Mouse (Mus musculus) forebrain, embryonic 10.5 days (tissue): ENCODE data around the gene Ascc2. TPM values are rescaled to one million over a fixed set of nuclear protein-coding genes. Genes with fewer than 3 reads are reported as not detected.
"Not testable (repeated sequence)": the region's sequence is repeated elsewhere in the genome, so short reads cannot be mapped to it uniquely, and the experiment has no call there.

ENCODE experiments used
- DNase-seq: peaks from one replicate; pipeline ENCODE4 v3.0.0-alpha.2; 2017; ENCODE audit warnings: low spot score; ENCODE audit errors: extremely low spot score
- H3K27ac ChIP-seq: fragments of 300-500 bp; sonication (generic); 2 replicates; pipeline ENCODE4 v1.5.1; 2016; ENCODE audit warnings: mild to moderate bottlenecking
- H3K27me3 ChIP-seq: fragments of 300-500 bp; sonication (generic); 2 replicates; pipeline ENCODE4 v1.6.1; 2016; ENCODE audit warnings: mild to moderate bottlenecking; ENCODE audit not compliant: poor library complexity, severe bottlenecking
- H3K36me3 ChIP-seq: fragments of 300-500 bp; sonication (generic); replicated peaks from 2 replicates; pipeline ENCODE4 v1.6.1; 2016; ENCODE audit warnings: mild to moderate bottlenecking, moderate library complexity
- H3K4me1 ChIP-seq: fragments of 300-500 bp; sonication (generic); 2 replicates; pipeline ENCODE4 v1.6.1; 2016
- H3K4me3 ChIP-seq: fragments of 300-500 bp; sonication (generic); 2 replicates; pipeline ENCODE4 v1.5.1; 2016; ENCODE audit warnings: mild to moderate bottlenecking, moderate library complexity
- H3K9me3 ChIP-seq: fragments of 300-500 bp; sonication (generic); 2 replicates; pipeline ENCODE4 v1.6.1; 2016; ENCODE audit warnings: mild to moderate bottlenecking, moderate library complexity
- WGBS: fragments of 180-500 bp; shearing (Covaris S2); methylation state at CpG from one replicate; pipeline ENCODE4 v1.1.7; 2016; 5-methylcytosine and 5-hydroxymethylcytosine counted together
- polyA plus RNA-seq: library from polyadenylated mRNA; unstranded; fragments of >200 nt; fragmentation: Nextera tagmentation; extraction: Ambion mirVana; gene quantifications from 2 replicates; pipeline ENCODE4 v1.2.1, GENCODE M21; 2016

Gene Ascc2
- polyA plus RNA-seq, 1 experiment from 2014 or later, result 38.1 TPM

DNA sequence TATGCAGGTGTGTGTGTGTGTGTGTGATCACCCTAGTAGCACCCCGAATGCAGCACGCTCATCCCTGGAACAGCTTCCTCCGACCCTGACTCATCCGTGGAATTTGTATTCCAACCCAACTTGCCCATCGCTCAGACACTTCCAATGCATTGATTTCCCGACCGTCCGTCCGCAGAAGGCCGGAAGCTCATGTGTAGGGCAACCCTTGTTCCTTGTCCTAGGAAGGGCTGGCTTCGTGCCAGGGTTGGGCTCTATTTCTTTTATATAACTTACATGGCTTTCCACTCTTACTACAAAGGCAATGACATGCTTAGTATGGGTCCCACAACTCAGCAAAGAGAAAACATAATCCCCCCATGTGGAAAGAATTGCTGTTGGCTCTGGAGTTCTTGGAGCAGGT lies 54.6 kb downstream of the Ascc2 start:
- no peaks in the 10 kb centered on the region for H3K4me1 ChIP-seq
- H3K9me3 ChIP-seq, result peaks cover 9% of the 10 kb centered on the region; the same call in 1 of the 2 replicates
- H3K36me3 ChIP-seq, result no peaks in the 10 kb centered on the region
- no peak overlapping the region for H3K4me3 ChIP-seq
- no peaks in the 10 kb centered on the region for H3K27me3 ChIP-seq
- WGBS, result 93% methylated on average over 11 of the region's 11 CpGs
- H3K27ac ChIP-seq, result no peak overlapping the region
- DNase-seq, result no peak

DNA sequence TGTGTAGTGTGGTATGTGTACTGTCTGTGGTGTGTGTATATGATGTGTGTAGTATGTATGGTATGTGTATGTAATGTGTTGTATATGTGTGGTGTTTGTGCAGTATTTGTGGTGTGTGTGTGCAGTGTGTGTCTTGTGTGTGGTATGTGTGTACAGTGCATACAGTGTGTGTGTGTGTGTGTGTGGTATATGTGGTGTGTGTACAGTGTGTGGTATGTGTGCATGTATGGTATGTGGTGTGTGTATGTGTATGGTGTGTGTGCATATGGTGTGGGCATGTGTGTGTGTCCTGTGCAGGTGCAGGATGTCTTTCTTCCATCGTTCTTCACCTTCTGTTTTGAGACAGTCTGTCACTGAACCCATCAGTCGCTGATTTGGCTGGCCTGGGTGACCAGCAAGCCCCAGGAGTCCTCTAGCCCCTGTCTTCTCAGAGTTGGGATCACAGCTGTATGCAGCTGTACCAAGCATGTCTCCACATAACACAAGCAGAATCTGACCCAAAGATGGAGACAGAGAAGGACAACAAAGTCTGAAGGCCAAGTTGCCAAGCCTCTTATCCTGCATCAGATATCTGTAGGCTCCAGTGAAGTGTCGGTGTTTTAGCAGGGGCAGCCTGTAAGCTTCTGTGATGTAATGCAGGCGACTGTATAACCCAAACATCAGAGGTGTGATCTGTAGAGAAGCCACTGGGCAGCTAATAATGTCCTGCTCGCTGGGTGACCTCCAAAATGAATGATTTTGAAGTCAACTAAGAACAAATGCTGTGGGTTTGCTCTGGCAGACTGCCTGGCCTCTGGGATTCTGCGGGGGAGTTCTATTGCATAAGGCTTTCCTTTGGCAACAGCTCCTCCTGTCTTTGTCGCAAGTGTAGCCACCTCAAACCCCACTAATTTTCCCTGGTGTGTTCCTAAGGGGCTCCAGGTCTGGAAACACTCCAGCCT lies 59.8 kb downstream of the Ascc2 start:
- Histone ChIP-seq H3K4me1 (no peaks in the 10 kb centered on the region), H3K27me3 (no peaks in the 10 kb centered on the region), H3K27ac (no peak overlapping the region), H3K36me3 (peaks cover 28% of the 10 kb centered on the region), H3K4me3 (no peak overlapping the region), H3K9me3 (peaks cover 9% of the 10 kb centered on the region; the same call in 1 of the 2 replicates)
- no peak for DNase-seq
- 69% methylated on average over 7 of the region's 7 CpGs for WGBS

DNA sequence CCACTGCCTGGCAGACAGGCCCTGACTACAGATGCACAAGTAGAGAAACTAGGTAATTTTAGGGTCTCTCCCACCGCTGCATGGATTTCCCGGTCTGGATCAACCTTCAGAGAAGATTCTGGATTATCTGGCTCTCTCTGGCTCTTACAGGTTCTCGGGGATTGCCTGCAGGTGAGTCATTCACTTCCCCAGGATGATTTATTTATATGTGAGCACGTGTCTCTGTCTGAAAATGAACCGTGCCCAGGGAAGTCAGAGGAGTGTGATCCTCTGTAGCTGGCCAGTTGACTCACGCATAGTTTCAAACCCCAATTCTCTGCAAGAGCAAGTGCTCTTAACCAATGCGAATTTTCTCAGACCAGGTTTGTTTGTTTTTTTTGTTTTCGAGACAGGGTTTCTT lies 63.2 kb downstream of the Ascc2 start:
- no peak overlapping the region for H3K4me3 ChIP-seq
- peaks cover 34% of the 10 kb centered on the region for H3K36me3 ChIP-seq
- WGBS, result 90% methylated on average over 8 of the region's 8 CpGs

DNA sequence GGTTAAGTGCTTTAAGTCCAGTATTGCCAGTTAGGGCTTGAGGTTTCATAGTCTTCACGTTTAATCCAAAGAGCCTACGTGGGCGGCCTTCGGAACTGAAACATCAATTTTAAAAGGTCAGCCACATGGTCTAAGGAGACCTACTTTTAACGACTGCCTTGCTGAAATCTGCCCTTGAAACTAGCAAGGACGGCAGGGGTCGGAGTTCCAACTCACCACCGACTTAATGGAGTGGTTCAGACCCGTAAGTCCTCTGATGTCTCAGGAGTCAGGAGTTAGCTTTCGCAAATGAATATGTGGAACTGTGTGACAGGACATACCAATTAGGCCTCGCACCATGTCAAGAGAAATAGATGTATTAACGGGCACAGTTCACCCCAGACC lies 66.1 kb downstream of the Ascc2 start:
- H3K4me3 ChIP-seq, result peak overlapping the region; percentile 73
- peak overlapping the region; percentile 90 for H3K27ac ChIP-seq
- H3K9me3 ChIP-seq, result no peaks in the 10 kb centered on the region
- DNase-seq, result no peak
- peaks cover 34% of the 10 kb centered on the region for H3K36me3 ChIP-seq
- peaks cover 18% of the 10 kb centered on the region for H3K4me1 ChIP-seq
- H3K27me3 ChIP-seq, result no peaks in the 10 kb centered on the region
- 5% methylated on average over 12 of the region's 12 CpGs for whole genome bisulfite sequencing

More for the DNA sequence above, 63.2 kb downstream of the Ascc2 start:
- Histone ChIP-seq H3K4me1 (peaks cover 18% of the 10 kb centered on the region), H3K27ac (no peak overlapping the region), H3K27me3 (no peaks in the 10 kb centered on the region), H3K9me3 (no peaks in the 10 kb centered on the region)
- no peak for DNase-seq

DNA sequence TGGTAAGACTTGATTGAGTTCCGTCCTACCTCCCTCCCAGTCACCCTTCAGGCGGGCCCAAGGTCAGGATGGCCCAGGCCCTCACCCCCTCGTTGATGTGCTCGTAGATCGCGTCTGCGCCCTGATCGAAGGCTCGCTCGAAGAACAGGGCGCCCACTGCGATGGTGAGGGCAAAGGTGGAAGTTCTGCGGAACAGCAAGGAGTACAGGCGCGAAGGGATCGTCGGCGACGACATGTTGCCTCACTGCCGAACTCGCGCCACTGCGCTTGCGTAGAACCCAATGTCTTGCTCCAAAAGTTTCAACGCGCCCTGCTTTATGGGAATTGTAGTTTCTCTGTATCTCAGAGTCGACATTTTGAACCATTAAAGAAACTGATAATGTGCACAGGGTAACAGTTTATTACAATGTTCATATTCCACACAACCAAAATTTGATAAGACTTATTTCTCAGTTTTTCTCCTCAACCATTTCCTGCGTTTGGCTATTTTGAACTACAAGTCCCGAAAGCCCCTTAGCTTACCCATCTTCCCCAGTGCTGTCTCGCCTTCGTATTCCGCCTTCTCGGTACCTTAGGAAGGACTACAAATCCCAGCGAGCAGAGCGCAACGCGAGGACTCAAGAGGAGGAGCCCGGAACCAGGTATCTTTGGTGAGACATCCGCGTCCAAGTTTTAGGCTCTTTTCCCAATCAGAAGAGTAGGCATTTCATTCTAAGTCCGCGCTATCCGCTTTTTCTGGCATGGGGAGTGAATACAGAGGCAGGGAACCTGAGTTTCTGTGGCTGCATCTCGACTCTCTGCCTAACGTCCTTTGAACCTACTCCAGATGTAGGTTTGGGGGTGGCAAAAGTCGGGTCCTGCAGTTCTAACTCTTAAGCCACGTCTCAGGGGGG lies 66.8 kb downstream of the Ascc2 start, which contains the start of the genes Uqcr10 and Zmat5:
Gene Uqcr10, minus strand, starts transcription at position 271 of the 893 bp plus-strand sequence.
Gene Zmat5, plus strand, starts transcription at position 607 of the 893 bp plus-strand sequence.
- H3K27ac ChIP-seq, result peak within 1 kb of the TSS; percentile 90
- DNase-seq, result peak; percentile 91
- H3K4me1 ChIP-seq, result peaks cover 18% of the 10 kb centered on the region
- under 1% methylated on average over 47 of the region's 47 CpGs for WGBS
- no peaks in the 10 kb centered on the region for H3K9me3 ChIP-seq
- peak within 1 kb of the TSS; percentile 73 for H3K4me3 ChIP-seq
- H3K36me3 ChIP-seq, result peaks cover 34% of the 10 kb centered on the region
- H3K27me3 ChIP-seq, result no peaks in the 10 kb centered on the region

DNA sequence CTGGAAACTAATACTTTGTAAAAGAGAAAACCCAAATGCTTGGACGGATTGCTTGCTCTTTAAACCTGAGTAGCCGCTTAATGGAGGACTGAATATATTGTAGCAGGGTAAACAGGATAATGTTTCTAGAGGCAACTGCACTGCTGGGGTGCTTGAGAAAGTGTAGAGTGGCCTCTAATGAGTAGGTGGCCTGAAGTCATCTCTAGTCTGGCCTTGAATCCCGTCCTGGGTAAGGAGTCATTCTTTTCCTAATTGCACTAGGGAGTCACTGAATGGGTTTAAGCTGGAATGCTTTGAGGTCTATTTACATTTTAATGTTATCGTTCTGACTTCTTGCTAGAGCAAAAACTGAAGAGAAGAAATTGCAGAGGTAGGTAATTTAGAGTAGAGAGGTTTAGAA lies 67.6 kb downstream of the Ascc2 start:
- no peaks in the 10 kb centered on the region for H3K9me3 ChIP-seq
- peak overlapping the region; percentile 90 for H3K27ac ChIP-seq
- no peak for DNase-seq
- peaks cover 18% of the 10 kb centered on the region for H3K4me1 ChIP-seq
- H3K27me3 ChIP-seq, result no peaks in the 10 kb centered on the region
- H3K4me3 ChIP-seq, result peak overlapping the region; percentile 73
- H3K36me3 ChIP-seq, result peaks cover 26% of the 10 kb centered on the region
- WGBS, result 11% methylated on average over 4 of the region's 4 CpGs

DNA sequence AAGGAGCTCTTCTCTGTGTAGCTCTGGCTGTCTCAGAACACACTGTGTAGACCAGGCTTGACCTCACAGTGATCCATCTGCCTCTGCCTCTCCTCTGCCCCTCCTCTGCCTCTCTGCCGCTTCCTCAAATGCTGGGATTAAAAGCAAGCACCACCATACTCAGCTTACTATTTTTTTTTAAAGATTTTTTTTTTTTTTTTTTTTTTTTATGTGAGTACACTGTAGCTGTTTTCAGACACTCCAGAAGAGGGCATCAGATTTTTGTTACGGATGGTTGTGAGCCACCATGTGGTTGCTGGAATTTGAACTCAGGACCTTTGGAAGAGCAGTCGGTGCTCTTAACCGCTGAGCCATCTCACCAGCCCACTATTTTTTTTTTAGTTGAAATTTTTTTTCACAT lies 72.6 kb downstream of the Ascc2 start:
- DNase-seq, H3K4me3 ChIP-seq, H3K27ac ChIP-seq, H3K9me3 ChIP-seq, H3K4me1 ChIP-seq, H3K36me3 ChIP-seq, H3K27me3 ChIP-seq: not testable (repeated sequence)
- 96% methylated on average over 4 of the region's 4 CpGs for WGBS

DNA sequence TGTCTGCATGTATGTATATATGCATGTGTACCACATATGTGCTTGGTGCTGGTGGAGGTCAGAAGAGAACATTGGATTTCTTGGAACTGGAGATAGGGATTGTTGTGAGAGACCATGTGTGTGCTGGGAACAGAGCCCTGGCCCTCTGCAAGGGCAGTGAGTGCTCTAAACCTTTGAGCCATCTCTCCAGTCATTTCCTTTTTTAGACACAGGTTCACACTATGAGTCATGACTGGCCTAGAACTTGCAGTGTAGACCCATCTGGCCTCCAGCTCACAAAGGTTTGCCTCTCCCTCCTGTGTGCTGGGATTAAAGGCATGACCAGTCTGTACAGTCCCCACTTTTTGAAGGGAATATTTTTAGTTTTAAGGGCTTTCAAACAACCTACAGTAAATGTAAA lies 75.3 kb downstream of the Ascc2 start:
- no peak overlapping the region for H3K4me3 ChIP-seq
- H3K27ac ChIP-seq, result no peak overlapping the region
- no peak for DNase-seq
- no peaks in the 10 kb centered on the region for H3K4me1 ChIP-seq
- no peaks in the 10 kb centered on the region for H3K27me3 ChIP-seq
- H3K9me3 ChIP-seq, result no peaks in the 10 kb centered on the region
- H3K36me3 ChIP-seq, result no peaks in the 10 kb centered on the region

DNA sequence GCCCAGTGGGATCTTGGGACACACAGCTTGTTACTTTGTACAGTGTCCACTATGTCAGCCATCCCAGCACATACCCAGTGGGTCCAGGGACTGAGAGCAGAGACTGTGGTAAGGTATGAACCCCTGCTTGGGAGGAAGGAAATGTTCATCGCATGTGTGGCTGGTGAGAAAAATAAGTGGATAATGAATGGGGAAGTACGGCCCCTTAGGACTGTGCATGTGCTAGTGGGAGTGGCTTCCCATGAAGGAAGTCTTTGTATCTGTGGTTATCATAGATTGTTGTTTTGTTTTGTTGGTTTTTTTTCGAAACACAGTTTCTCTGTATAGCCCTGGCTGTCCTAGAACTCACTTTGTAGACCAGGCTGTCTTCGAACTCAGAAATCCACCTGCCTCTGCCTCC lies 77.2 kb downstream of the Ascc2 start:
- no peak overlapping the region for H3K27ac ChIP-seq
- no peak for DNase-seq
- 88% methylated on average over 4 of the region's 4 CpGs for WGBS

DNA sequence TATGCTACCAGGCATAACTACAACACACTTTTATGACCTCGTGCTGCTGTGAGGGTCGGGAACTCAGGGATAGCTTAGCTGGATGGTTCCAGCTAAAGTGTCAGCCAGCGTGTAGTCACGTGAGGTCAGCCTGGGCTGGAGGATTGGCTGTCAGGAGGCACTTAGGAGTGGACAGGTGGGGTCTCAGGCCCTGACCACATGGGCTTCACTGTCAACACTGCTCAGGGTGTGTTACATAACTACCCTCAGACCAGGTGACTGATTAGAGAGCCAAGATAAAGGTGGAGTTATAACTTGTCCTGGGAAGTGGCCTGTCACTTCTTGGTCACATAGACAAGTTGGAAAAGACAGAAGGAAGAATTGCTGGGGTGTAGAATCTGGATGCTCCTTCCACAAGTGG lies 78.0 kb downstream of the Ascc2 start:
- 90% methylated on average over 4 of the region's 4 CpGs for WGBS
- no peak overlapping the region for H3K4me3 ChIP-seq
- no peak overlapping the region for H3K27ac ChIP-seq
- no peaks in the 10 kb centered on the region for H3K4me1 ChIP-seq
- no peak for DNase-seq
- no peaks in the 10 kb centered on the region for H3K36me3 ChIP-seq
- no peaks in the 10 kb centered on the region for H3K9me3 ChIP-seq
- H3K27me3 ChIP-seq, result no peaks in the 10 kb centered on the region

More for the DNA sequence above, 77.2 kb downstream of the Ascc2 start:
- Histone ChIP-seq H3K4me3 (no peak overlapping the region), H3K36me3 (no peaks in the 10 kb centered on the region), H3K27me3 (no peaks in the 10 kb centered on the region), H3K4me1 (no peaks in the 10 kb centered on the region), H3K9me3 (no peaks in the 10 kb centered on the region)

DNA sequence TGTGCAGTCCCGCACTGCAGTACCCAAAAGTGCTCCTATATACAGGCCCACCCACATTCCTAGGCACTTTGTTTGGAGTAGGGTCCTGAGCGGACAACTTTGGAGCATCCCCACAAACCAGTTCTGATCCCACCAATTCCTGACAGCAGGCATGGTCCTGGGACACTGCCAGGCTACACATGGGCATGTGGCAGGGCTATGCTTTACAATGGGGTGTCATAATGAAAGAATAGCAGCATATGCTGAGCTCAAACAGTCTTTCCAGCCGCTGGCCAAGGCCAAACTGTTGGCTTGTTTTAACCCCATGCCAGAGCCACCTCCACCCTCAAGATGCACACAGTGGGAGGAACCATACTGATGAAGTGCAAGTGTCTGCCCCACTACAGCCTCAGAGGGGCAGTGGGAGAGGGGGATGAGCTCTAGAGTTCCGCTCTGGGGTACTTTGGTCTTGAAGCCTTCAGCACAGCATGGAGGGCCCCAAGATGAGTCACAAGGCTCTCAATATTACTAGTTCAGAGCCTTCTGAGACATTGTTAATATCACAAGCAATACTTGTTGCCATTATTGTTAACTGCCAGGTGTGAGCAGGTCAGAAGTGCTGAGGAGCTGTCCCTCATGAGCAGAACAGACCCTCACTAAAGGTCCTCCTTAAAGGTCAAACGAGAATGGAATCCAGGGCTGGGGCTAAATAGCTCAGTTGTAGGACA lies 79.1 kb downstream of the Ascc2 start:
- Histone ChIP-seq H3K4me3 (no peak overlapping the region), H3K36me3 (no peaks in the 10 kb centered on the region), H3K4me1 (peaks cover 6% of the 10 kb centered on the region; the same call in 1 of the 2 replicates), H3K27me3 (no peaks in the 10 kb centered on the region), H3K27ac (no peak overlapping the region), H3K9me3 (no peaks in the 10 kb centered on the region)
- WGBS, result 91% methylated on average over 5 of the region's 5 CpGs
- no peak for DNase-seq

DNA sequence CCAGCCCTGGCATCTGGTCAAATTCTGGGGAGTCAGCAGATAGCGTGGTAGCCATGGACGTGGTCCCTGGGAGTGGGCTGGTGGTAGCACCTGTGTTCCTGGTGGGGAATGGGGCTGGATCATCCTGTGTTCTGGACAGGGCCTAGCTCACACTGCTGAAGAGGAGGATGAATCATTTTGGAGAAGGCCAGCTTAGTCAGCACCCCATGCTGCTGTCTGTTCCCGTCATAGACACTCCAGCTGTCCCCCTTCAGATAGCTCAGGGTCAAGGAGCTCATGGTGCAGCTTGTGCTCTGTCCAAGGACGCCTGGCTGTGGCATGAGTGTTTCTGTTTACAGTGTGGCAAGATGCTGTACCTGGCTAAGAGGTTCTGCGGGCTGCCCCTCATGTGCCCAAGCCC lies 81.0 kb downstream of the Ascc2 start:
- Histone ChIP-seq H3K27me3 (no peaks in the 10 kb centered on the region), H3K4me1 (peaks cover 6% of the 10 kb centered on the region; the same call in 1 of the 2 replicates), H3K27ac (no peak overlapping the region), H3K36me3 (peaks cover 12% of the 10 kb centered on the region), H3K9me3 (no peaks in the 10 kb centered on the region), H3K4me3 (no peak overlapping the region)
- 92% methylated on average over 5 of the region's 5 CpGs for WGBS
- no peak for DNase-seq
